Mouse (Mus musculus) heart, adult 8-10 months (tissue): ENCODE results near the gene Sipa1l1. TPM values are rescaled to one million over a fixed set of nuclear protein-coding genes. Genes with fewer than 3 reads are reported as not detected.
A peak's percentile ranks its signal among the peaks of the same experiment; 100 is the strongest.

Source experiments
- DNase-seq: peaks from one replicate; pipeline ENCODE4 v3.0.0; 2022; ENCODE audit warnings: low spot score
- total RNA-seq, 4 experiments: library from RNA; stranded (reverse); gene quantifications; 2 replicates each; pipeline ENCODE4 v1.2.4; 2022

The Sipa1l1 gene
- total RNA-seq, 4 experiments from 2014 or later: 8.3 to 11.1 (median 9.4) TPM

GRCm38 (mm10) chr12:82334550-82334949, 165.4 kb downstream of the Sipa1l1 start:
- DNase-seq: no peak

GRCm38 (mm10) chr12:82335095-82335494, 166.0 kb downstream of the Sipa1l1 start:
- no peak for DNase-seq

GRCm38 (mm10) chr12:82338550-82338949, 169.4 kb downstream of the Sipa1l1 start:
- DNase-seq: no peak

- peak; percentile 35 for DNase-seq
These were observed 170.2 kb downstream of the Sipa1l1 start for GRCm38 (mm10) chr12:82339221-82339861.

GRCm38 (mm10) chr12:82340196-82340918, 171.2 kb downstream of the Sipa1l1 start:
- DNase-seq: no peak

GRCm38 (mm10) chr12:82341181-82341580, 172.1 kb downstream of the Sipa1l1 start:
- no peak for DNase-seq

- no peak for DNase-seq
These were observed 172.6 kb downstream of the Sipa1l1 start for GRCm38 (mm10) chr12:82341696-82342095.

- no peak for DNase-seq
These were observed 181.0 kb downstream of the Sipa1l1 start for GRCm38 (mm10) chr12:82350082-82350481.

GRCm38 (mm10) chr12:82350891-82351290, 181.8 kb downstream of the Sipa1l1 start:
- DNase-seq: no peak

GRCm38 (mm10) chr12:82353660-82354059, 184.5 kb downstream of the Sipa1l1 start:
- no peak for DNase-seq

GRCm38 (mm10) chr12:82355419-82356149, 186.5 kb downstream of the Sipa1l1 start:
- no peak for DNase-seq

GRCm38 (mm10) chr12:82356476-82356875, 187.4 kb downstream of the Sipa1l1 start:
- no peak for DNase-seq

GRCm38 (mm10) chr12:82357431-82357830, 188.3 kb downstream of the Sipa1l1 start:
- no peak for DNase-seq

GRCm38 (mm10) chr12:82362796-82363195, 193.7 kb downstream of the Sipa1l1 start:
- DNase-seq: no peak

GRCm38 (mm10) chr12:82364186-82364585, 195.1 kb downstream of the Sipa1l1 start:
- DNase-seq: no peak

GRCm38 (mm10) chr12:82365276-82365875, 196.3 kb downstream of the Sipa1l1 start:
- no peak for DNase-seq

- DNase-seq: no peak
These were observed 197.6 kb downstream of the Sipa1l1 start for GRCm38 (mm10) chr12:82366754-82367153.

- DNase-seq: no peak
These were observed 198.2 kb downstream of the Sipa1l1 start for GRCm38 (mm10) chr12:82367345-82367744.

GRCm38 (mm10) chr12:82367986-82368385, 198.9 kb downstream of the Sipa1l1 start:
- no peak for DNase-seq

- no peak for DNase-seq
These were observed 200.5 kb downstream of the Sipa1l1 start for GRCm38 (mm10) chr12:82369402-82370160.

- DNase-seq: no peak
These were observed 202.1 kb downstream of the Sipa1l1 start for GRCm38 (mm10) chr12:82371266-82371665.
